Mouse (Mus musculus) gastrocnemius, postnatal 10 days (tissue): Measurements from ENCODE around the gene Prrx1. TPM values are rescaled to one million over a fixed set of nuclear protein-coding genes. Genes with fewer than 3 reads are reported as not detected.
A peak's percentile ranks its signal among the peaks of the same experiment; 100 is the strongest.

ENCODE experiments used
- DNase-seq: peaks from one replicate; pipeline ENCODE4 v3.0.0; 2021; ENCODE audit warnings: mixed read lengths
- total RNA-seq, 2 experiments: library from RNA; stranded (reverse); gene quantifications; 2 replicates each; pipeline ENCODE4 v1.2.3; 2021

Prrx1 gene
- total RNA-seq, 2 experiments from 2014 or later, result 65.9 to 84.0 TPM

DNA sequence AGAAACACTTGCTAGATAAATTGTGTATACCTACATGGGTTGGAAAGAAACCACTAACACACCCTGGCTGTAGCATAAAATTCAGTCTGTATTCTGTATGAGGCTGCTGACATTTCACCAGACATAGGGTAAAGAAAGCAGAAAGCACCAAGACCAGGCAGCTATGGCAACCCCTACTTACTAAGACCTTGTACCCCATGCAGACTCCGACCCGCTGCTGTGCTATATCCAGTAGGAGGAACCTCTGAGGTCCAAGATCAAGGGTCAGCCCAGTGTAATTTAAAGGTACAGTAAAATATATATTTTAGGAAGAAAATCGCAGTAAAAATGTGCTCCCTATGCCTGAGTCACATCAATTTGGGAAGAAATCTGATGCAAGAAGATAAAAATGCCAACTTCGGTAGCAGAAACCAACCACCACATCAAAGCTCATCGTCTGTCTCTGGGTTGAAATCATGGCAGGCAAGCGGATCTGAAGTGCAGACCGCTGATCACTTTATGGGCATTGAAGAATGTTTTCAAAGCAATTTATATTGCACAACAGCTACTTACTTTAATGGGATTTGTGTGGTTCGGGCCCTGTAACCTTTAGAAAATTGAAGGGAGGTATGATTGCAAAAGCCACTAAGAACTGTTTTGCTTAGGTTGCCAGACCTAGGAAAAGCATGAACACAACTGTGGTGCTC lies 46.5 kb downstream of the Prrx1 start:
- DNase-seq, result no peak

DNA sequence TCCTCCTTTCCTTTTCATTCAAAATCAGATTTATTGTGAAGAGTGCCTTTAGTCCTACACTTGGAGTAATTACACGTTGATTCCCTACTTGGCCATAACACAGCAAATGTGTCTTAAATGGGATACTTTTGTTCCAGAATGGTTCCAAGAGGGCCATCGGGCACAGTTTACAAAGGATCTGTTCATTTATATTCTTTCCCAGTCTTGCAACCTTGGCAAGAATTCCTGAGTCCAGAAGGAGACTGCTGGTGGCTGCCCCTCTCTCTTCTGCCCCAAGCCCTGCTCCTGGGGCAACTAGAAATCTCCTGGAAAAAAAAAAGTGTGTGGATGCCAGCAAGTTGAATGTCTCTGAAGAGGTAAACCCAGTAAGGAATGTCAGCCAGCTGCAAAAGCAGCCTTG lies 56.2 kb downstream of the Prrx1 start:
- DNase-seq, result no peak

DNA sequence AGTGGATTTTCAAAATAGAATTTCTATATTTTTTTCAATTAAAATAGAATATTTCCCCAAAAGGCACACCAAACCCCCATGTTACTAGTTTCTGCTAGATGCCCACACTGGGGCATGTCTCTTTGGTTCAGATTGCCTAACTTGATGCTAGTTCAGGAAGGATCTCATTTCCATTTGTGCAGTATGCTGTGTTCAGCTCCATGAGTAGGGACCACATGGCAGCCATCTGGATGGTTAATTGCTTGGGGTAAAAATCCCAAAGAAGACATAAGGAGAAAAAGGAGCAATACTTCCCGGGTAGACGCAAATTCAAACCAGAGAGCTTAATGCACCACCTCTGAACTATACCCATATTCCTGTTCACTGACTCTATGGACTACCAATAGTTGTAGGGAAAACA lies 57.6 kb downstream of the Prrx1 start:
- DNase-seq, result no peak

DNA sequence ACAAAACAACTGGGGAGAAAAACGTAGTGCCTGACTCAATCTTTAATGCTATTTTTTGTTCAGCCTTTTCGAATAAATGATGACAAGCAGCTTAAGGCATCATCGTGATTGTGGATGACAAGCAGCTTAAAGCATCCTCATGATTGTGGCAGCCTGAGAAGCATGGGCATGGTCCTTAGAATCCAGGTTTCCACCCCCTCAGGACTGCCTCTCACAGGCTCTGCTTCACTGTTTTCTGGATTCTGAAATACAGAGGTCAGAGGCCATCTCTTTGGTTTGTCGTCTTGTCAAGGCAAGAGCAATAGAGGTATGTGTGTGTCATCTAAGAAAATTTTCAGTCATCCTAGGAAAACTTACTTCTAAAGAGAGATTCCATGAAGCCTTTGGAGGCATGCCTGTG lies 60.7 kb downstream of the Prrx1 start:
- no peak for DNase-seq

DNA sequence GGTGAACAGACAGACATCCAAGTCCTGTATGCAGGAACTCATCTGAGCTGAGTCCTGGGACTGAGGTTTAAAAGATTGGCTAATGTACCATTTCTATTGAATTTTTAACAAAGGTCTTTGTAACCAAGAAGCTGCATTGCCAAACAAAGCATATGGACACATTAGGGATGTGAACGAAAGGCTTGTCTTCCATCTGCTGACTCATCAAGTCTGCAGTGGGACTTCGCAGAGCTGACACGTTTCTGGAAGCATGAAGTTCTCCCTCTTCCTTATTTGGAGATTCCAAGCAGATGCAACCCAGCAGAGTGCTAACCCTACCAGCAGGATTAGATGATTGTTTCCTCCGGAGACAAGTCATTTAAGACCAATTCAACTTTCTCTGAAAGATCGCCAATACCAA lies 61.2 kb downstream of the Prrx1 start:
- DNase-seq, result no peak

DNA sequence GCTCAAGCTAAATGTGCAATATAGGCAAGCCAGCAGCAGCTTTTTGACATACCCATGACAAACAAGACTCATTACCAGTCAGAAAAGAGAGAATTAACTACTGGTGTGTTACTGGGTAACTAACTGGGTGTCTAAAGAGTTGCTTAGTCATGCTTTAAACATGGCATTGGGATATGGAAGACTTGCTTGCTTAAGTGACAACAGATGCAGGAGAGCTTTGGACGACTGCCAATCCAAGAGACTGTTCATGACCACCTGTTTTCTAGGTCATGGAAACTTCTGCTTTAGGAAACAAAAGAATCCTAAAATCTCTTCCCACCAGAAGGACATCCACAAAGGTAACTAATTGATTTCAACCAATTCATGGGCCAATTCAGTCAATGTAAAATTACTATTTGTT lies 61.7 kb downstream of the Prrx1 start:
- no peak for DNase-seq

DNA sequence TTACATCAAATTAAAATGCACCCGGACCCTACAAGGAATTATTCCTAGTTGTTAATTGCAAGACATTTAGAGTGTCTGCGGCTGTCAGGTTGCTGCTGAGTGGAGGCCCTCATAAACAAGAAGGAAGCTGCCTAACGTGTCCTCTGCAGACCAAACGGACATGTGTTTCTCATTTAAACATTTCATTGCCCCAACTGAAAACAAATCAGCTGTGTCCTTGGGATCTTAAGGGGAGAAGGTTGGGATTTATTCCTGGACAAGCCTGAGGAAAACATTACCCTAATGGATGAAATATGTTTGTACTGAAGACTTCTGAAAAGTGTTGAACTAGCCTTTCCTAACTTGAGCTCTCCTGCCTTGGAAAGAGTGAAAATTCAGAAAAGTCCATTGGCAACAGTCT lies 74.6 kb downstream of the Prrx1 start:
- no peak for DNase-seq

DNA sequence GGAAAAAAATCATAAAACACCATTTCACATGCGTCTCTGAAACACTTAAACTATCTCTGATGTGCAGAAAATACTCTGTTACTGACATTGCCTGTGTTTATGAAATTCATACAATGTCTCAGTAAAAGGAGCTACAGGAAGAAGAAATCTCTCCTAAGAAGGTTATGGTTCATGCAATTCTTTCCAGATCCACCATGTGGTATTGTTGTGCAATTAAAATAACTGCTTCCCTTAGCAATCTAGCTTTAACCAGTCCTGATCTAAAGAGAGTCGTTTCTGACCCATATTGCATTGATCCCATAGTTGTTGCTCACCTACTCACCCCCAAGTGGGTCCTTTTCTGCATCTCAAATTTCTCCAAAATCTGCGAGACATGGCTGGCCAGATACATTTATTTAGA lies 82.3 kb downstream of the Prrx1 start:
- no peak for DNase-seq

DNA sequence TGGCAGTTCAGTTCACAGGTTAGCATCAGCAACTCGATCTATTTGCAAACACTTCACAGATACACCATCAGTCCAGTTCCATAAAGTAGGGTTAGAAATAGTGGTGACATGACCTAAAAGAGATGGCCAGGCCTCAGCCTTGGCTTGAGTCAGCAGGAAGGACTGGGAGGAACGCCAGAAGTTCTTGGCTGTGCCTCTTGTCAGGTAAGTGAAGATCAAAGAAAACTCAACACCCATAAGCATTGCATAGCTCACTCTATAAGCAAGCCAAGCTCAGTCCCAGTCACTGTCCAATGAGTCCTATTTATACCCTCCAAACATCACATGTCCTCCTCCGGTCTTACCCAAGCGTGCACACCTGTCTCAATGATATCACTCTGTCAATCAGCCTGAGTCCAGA lies 87.2 kb downstream of the Prrx1 start:
- peak; percentile 13 for DNase-seq

DNA sequence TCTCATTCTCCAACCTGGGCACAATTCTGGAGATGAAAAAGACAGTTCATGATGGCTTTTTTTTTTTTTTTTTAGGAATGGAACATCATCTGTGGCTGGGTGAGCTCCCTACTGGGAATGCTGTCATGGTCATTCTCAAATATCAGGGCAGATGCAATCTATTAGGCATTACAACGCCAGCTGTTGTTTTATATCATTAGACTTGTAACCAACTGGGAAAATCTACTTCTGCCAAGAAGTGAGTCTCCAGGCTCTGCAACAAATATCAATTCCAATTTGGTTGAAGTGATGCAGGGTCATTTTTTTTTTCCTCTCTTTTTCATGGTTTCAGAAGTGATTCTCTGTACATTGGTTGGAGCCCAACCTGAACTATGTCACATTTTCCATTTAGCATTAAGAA lies 91.7 kb downstream of the Prrx1 start:
- no peak for DNase-seq

DNA sequence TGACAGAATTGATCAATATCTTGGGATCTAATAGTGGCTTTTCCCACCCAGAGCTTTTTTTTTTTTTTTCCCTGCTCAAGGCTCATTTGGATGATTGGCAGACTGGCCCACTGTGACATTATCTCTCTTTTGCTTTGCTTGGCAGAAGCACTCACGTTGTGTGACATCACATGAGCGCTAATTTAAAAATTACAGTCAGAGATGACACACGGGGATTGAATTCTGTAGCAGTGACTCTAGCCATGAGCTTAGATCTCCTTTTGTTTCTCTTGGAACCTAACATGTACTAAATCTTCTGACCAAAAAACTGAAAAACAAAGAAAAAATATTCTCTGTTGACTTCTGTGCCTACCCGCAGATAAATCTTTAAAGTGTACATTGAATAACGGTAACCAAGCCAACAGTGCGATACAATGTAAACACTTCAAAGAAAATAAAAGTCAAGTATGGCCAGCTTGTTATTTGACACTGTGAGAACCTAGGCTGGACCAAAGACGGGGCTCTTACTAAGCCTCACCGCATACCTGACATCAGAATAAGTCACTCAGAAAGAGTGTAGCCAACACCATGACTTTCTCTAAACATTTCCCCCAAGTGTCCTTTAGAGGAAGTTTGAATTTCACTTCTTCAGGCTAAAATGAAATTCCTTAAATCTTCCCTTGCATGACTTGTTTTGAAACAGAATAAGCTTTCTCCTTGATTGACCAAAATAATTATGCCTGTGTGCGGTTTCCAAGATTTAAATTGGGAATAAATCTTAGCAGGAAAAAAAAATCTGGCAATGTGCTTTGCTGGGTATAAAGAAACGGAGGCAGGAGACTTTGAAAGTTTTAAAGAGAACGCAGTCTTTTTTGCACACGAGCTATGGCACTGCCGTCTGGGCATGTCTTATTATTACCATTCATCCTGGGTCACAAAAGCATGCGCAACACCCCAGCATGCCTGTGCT lies 104.3 kb downstream of the Prrx1 start:
- DNase-seq, result no peak

DNA sequence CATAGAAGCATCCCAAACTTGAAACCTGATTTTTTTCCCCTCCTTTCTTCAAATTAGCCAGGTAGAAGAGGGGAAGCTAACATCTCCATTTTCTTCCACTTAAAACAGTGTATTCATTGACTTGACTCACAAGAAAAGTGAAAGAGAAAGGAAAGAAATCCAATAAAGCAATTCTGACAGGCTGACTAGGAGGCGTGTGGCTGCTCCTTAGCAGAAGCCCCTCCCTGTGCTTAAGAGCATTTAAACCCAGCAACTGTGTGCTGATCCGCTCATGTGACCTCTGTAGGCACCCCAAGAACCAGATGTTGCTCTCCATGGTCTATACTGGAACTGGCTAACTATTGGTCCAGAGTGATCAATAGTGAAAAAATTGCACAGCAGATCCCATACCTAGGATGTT lies 114.7 kb downstream of the Prrx1 start:
- no peak for DNase-seq

DNA sequence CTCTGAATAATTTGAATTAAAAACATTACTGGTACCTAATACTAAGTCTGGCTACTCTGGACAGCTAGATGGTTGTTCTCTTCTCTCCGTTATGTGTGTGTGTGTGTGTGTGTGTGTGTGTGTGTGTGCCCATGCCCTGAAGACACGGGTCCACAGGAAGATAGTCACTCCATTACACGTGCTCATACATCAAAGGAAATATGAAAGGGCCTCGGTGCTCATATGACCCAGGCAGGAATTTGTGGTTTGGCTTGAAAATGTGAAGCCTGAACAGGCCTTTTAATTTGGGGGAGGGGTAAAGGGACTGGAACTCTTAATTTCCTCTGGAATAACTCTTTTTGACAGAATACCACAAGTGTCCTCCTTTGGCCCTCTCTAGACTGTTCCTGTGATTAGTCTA lies 115.5 kb downstream of the Prrx1 start:
- no peak for DNase-seq

Other genes starting within 250 kb of the Prrx1 start
- not detected for gene Mroh9, start 228.0 kb downstream of the Prrx1 start, total RNA-seq
- gene Gorab, start 90.0 kb upstream of the Prrx1 start, total RNA-seq, result 1 to 10 TPM; 5.5 to 6.2 TPM